Mouse (Mus musculus): ENCODE results near the gene Slc4a5. TPM values are rescaled to one million over a fixed set of nuclear protein-coding genes. Genes with fewer than 3 reads are reported as not detected.
A peak's percentile ranks its signal among the peaks of the same experiment; 100 is the strongest.

Slc4a5 gene
- polyA plus RNA-seq (2016; fragmentation: Nextera tagmentation; extraction: Ambion mirVana), result 0.27 and 0.52 TPM in 2 replicates

- no peak within 1 kb of the TSS for H3K4me2 ChIP-seq
- no peaks in the 10 kb centered on the region for H3K9me3 ChIP-seq (replicated peaks)
- ATAC-seq (ENCODE audit: insufficient number of reproducible peaks, low FRiP score), result no peak
- H3K4me3 ChIP-seq, result no peak within 1 kb of the TSS
- no peak within 1 kb of the TSS for H3K27ac ChIP-seq (ENCODE audit: poor library complexity, severe bottlenecking)
- H3K9ac ChIP-seq, result no peak within 1 kb of the TSS
- H3K27me3 ChIP-seq (replicated peaks), result 0 out of 2 replicates have a peak, but pooled peaks cover 3% of the 10 kb centered on the region
- 63% methylated on average over 3 of the region's 3 CpGs for WGBS
- H3K36me3 ChIP-seq, result no peaks in the 10 kb centered on the region
- H3K4me1 ChIP-seq (replicated peaks), result 0 out of 2 replicates have a peak, but pooled peaks cover 2% of the 10 kb centered on the region
Observed at GRCm38 (mm10) chr6:83219814-83220213, at the start of gene Slc4a5. TSS of gene Slc4a5 (plus strand) at chr6:83219828.

GRCm38 (mm10) chr6:83169872-83170271, 49.8 kb upstream of the Slc4a5 start:
- no peaks in the 10 kb centered on the region for H3K9me3 ChIP-seq (replicated peaks)
- H3K9ac ChIP-seq, result no peak overlapping the region
- H3K36me3 ChIP-seq, result no peaks in the 10 kb centered on the region
- H3K4me1 ChIP-seq (replicated peaks), result peaks cover 30% of the 10 kb centered on the region
- H3K27me3 ChIP-seq (replicated peaks), result no peaks in the 10 kb centered on the region
- H3K27ac ChIP-seq (ENCODE audit: poor library complexity, severe bottlenecking), result no peak overlapping the region
- no peak for ATAC-seq (ENCODE audit: insufficient number of reproducible peaks, low FRiP score)
- H3K4me3 ChIP-seq, result no peak overlapping the region
- 78% methylated on average over 5 of the region's 5 CpGs for WGBS
- H3K4me2 ChIP-seq, result no peak overlapping the region

- no peak for ATAC-seq (ENCODE audit: insufficient number of reproducible peaks, low FRiP score)
- Histone ChIP-seq H3K4me3 (no peak overlapping the region), H3K9ac (no peak overlapping the region), H3K4me2 (no peak overlapping the region), H3K4me1 (replicated peaks) (peaks cover 27% of the 10 kb centered on the region), H3K27ac (ENCODE audit: poor library complexity, severe bottlenecking) (no peak overlapping the region), H3K9me3 (replicated peaks) (no peaks in the 10 kb centered on the region), H3K27me3 (replicated peaks) (no peaks in the 10 kb centered on the region), H3K36me3 (no peaks in the 10 kb centered on the region)
- 77% methylated on average over 5 of the region's 5 CpGs for WGBS
Observed at GRCm38 (mm10) chr6:83171063-83171462, 48.6 kb upstream of the Slc4a5 start.

DNA sequence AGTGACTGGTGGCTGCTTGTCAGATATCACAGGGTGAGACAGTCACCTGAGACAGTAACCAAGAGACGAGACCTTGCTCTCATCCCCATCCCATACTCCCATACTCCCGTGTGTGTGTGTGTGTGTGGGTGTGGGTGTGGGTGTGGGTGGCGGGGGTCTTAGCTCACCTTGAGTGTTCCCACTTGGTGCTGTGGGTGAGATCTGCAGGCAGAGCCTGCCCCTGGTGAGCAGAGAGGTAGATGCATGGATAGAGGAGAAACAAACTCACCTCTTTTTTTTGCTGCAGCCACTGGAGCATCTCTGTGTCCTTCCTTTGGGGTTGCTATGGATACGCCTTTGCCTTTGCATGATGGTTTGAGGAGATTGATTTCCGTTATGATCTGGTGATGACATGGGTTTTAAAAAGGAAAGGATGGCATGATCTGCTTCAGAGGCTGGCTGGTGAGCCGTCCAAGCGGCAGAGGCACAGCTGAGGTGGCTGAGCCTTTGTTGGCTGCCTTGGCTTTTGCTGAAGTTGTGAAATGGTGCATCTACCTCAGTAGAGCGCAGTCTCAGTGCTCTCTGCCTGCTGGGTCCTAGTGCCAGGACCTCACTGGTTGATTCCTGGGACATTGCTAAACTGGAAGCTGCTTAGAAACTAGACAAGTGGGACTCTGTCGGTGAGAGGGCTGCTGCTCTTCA, 47.2 kb upstream of the Slc4a5 start:
- no peak overlapping the region for H3K4me3 ChIP-seq
- H3K4me1 ChIP-seq (replicated peaks), result peaks cover 21% of the 10 kb centered on the region
- H3K36me3 ChIP-seq, result peaks cover 2% of the 10 kb centered on the region; the same call in 1 of the 2 replicates
- no peak overlapping the region for H3K9ac ChIP-seq
- no peak for ATAC-seq (ENCODE audit: insufficient number of reproducible peaks, low FRiP score)
- no peaks in the 10 kb centered on the region for H3K27me3 ChIP-seq (replicated peaks)
- no peaks in the 10 kb centered on the region for H3K9me3 ChIP-seq (replicated peaks)
- no peak overlapping the region for H3K4me2 ChIP-seq
- 63% methylated on average over 9 of the region's 9 CpGs for WGBS
- H3K27ac ChIP-seq (ENCODE audit: poor library complexity, severe bottlenecking), result no peak overlapping the region

- H3K36me3 ChIP-seq, result peaks cover 5% of the 10 kb centered on the region; the same call in 1 of the 2 replicates
- H3K9ac ChIP-seq, result no peak overlapping the region
- no peak overlapping the region for H3K4me2 ChIP-seq
- H3K4me3 ChIP-seq, result no peak overlapping the region
- ATAC-seq (ENCODE audit: insufficient number of reproducible peaks, low FRiP score), result no peak
- H3K9me3 ChIP-seq (replicated peaks), result no peaks in the 10 kb centered on the region
- WGBS, result 87% methylated on average over 8 of the region's 8 CpGs
- no peak overlapping the region for H3K27ac ChIP-seq (ENCODE audit: poor library complexity, severe bottlenecking)
- no peaks in the 10 kb centered on the region for H3K27me3 ChIP-seq (replicated peaks)
- peaks cover 30% of the 10 kb centered on the region for H3K4me1 ChIP-seq (replicated peaks)
Observed at GRCm38 (mm10) chr6:83175996-83176395, 43.6 kb upstream of the Slc4a5 start.

GRCm38 (mm10) chr6:83179390-83180117, 40.1 kb upstream of the Slc4a5 start:
- 21% methylated on average over 12 of the region's 12 CpGs for WGBS
- H3K4me1 ChIP-seq (replicated peaks), result peaks cover 21% of the 10 kb centered on the region

GRCm38 (mm10) chr6:83180605-83181004, 39.0 kb upstream of the Slc4a5 start:
- H3K36me3 ChIP-seq, result peaks cover 36% of the 10 kb centered on the region
- no peaks in the 10 kb centered on the region for H3K27me3 ChIP-seq (replicated peaks)
- no peak overlapping the region for H3K4me3 ChIP-seq
- no peak for ATAC-seq (ENCODE audit: insufficient number of reproducible peaks, low FRiP score)
- H3K27ac ChIP-seq (ENCODE audit: poor library complexity, severe bottlenecking), result no peak overlapping the region
- H3K4me1 ChIP-seq (replicated peaks), result peaks cover 28% of the 10 kb centered on the region
- WGBS, result 77% methylated on average over 6 of the region's 6 CpGs
- H3K9ac ChIP-seq, result no peak overlapping the region
- H3K4me2 ChIP-seq, result no peak overlapping the region
- H3K9me3 ChIP-seq (replicated peaks), result no peaks in the 10 kb centered on the region

More at GRCm38 (mm10) chr6:83179390-83180117, 40.1 kb upstream of the Slc4a5 start:
- Histone ChIP-seq H3K4me2 (peak overlapping the region; percentile 73), H3K9me3 (replicated peaks) (no peaks in the 10 kb centered on the region), H3K27me3 (replicated peaks) (no peaks in the 10 kb centered on the region), H3K4me3 (peak overlapping the region; percentile 37), H3K27ac (ENCODE audit: poor library complexity, severe bottlenecking) (no peak overlapping the region), H3K9ac (peak overlapping the region; percentile 52), H3K36me3 (peaks cover 31% of the 10 kb centered on the region)
- peak; percentile 54 for ATAC-seq (ENCODE audit: insufficient number of reproducible peaks, low FRiP score)

DNA sequence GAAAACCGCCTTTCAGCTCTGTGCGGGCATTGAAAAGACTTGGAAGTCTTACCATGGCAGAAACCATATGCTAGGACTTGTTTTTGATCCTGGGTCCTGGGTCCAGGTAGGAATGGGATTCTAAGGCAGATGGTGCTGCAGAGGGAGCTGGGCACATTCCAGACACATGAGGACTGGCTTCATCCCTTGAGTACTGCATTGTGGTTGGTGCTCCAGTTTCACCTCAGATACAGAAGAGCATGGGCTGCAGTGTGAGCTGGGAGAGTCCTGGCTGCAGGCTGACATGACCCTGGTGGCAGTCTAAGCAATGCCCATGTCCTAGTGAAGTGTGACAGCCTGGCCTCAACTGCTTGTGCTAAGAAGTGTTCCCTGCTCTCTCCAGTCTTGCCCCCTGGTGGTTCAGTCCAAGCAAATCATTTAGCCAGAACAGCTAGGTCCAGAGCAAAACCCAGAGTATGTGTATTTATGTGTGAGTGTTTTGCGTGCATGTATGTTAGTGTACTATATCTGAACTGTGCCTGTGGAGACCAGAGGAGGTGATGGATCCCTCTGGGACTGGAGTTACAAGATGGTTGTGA, 34.7 kb upstream of the Slc4a5 start:
- 97% methylated on average over 3 of the region's 3 CpGs for WGBS
- Histone ChIP-seq H3K4me2 (no peak overlapping the region), H3K27me3 (replicated peaks) (no peaks in the 10 kb centered on the region), H3K4me3 (no peak overlapping the region), H3K4me1 (replicated peaks) (peaks cover 27% of the 10 kb centered on the region), H3K9ac (no peak overlapping the region), H3K36me3 (peaks cover 54% of the 10 kb centered on the region), H3K9me3 (replicated peaks) (no peaks in the 10 kb centered on the region), H3K27ac (ENCODE audit: poor library complexity, severe bottlenecking) (no peak overlapping the region)
- no peak for ATAC-seq (ENCODE audit: insufficient number of reproducible peaks, low FRiP score)

GRCm38 (mm10) chr6:83185895-83186861, 33.5 kb upstream of the Slc4a5 start:
- peaks cover 67% of the 10 kb centered on the region for H3K36me3 ChIP-seq
- H3K27ac ChIP-seq (ENCODE audit: poor library complexity, severe bottlenecking), result no peak overlapping the region
- 13% methylated on average over 25 of the region's 25 CpGs for WGBS
- peak; percentile 78 for ATAC-seq (ENCODE audit: insufficient number of reproducible peaks, low FRiP score)
- H3K9ac ChIP-seq, result peak overlapping the region; percentile 51
- H3K27me3 ChIP-seq (replicated peaks), result no peaks in the 10 kb centered on the region
- peak overlapping the region; percentile 20 for H3K4me3 ChIP-seq
- H3K4me2 ChIP-seq, result peak overlapping the region; percentile 62
- no peaks in the 10 kb centered on the region for H3K9me3 ChIP-seq (replicated peaks)
- H3K4me1 ChIP-seq (replicated peaks), result peaks cover 22% of the 10 kb centered on the region

DNA sequence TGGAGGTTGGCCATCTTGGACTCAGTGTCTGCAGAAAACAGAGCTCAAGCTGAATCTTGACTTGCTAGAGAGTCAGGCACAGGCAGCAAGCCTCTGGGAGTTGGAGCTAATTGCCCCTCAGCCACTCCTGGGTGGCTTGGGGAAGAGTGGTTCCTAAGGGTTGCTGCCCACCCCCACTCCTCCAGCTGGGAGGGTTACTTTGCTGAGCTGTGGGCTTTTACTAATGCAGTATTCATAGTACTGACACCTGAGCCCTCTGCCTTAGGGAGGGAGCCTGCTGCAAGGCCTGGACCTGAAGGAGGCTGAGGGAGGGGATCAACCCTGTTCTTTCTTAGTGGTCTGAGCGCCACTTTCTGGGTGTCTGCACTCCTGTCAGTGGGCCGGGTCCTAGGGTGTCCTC, 32.7 kb upstream of the Slc4a5 start:
- no peaks in the 10 kb centered on the region for H3K27me3 ChIP-seq (replicated peaks)
- no peak overlapping the region for H3K4me3 ChIP-seq
- no peak overlapping the region for H3K9ac ChIP-seq
- H3K4me2 ChIP-seq, result no peak overlapping the region
- H3K36me3 ChIP-seq, result peaks cover 74% of the 10 kb centered on the region
- peaks cover 22% of the 10 kb centered on the region for H3K4me1 ChIP-seq (replicated peaks)
- no peaks in the 10 kb centered on the region for H3K9me3 ChIP-seq (replicated peaks)
- no peak overlapping the region for H3K27ac ChIP-seq (ENCODE audit: poor library complexity, severe bottlenecking)
- ATAC-seq (ENCODE audit: insufficient number of reproducible peaks, low FRiP score), result no peak
- 78% methylated on average over 2 of the region's 2 CpGs for WGBS
